Mouse (Mus musculus): Measurements from ENCODE around the gene Klhl31. TPM values are rescaled to one million over a fixed set of nuclear protein-coding genes. Genes with fewer than 3 reads are reported as not detected.

Gene Klhl31
- polyA plus RNA-seq (2015; fragmentation: Nextera tagmentation; extraction: Ambion mirVana) = 0.08 and 0.10 TPM in 2 replicates

GRCm38 (mm10) chr9:77636450-77636951 is at the start of gene Klhl31:
TSS of gene Klhl31 (plus strand) at chr9:77636500.
- H3K9ac ChIP-seq = no peak within 1 kb of the TSS
- WGBS = 64% methylated on average over 10 of the region's 10 CpGs
- H3K27ac ChIP-seq = no peak within 1 kb of the TSS
- H3K27me3 ChIP-seq (replicated peaks) = no peaks in the 10 kb centered on the region
- no peaks in the 10 kb centered on the region for H3K36me3 ChIP-seq (replicated peaks)
- H3K4me1 ChIP-seq = no peaks in the 10 kb centered on the region
- no peaks in the 10 kb centered on the region for H3K9me3 ChIP-seq
- ATAC-seq (replicated peaks) = no peak
- H3K4me2 ChIP-seq = no peak within 1 kb of the TSS
- no peak within 1 kb of the TSS for H3K4me3 ChIP-seq

GRCm38 (mm10) chr9:77586806-77587591 is 49.3 kb upstream of the Klhl31 start:
- H3K9me3 ChIP-seq = no peaks in the 10 kb centered on the region
- H3K9ac ChIP-seq = no peak overlapping the region
- no peak overlapping the region for H3K4me2 ChIP-seq
- H3K27me3 ChIP-seq (replicated peaks) = no peaks in the 10 kb centered on the region
- no peaks in the 10 kb centered on the region for H3K36me3 ChIP-seq (replicated peaks)
- 0 out of 2 replicates have a peak, but pooled peaks have one; percentile 52 for ATAC-seq (replicated peaks)
- H3K27ac ChIP-seq = no peak overlapping the region
- WGBS = 38% methylated on average over 6 of the region's 6 CpGs
- no peak overlapping the region for H3K4me3 ChIP-seq
- H3K4me1 ChIP-seq = 0 out of 2 replicates have a peak, but pooled peaks cover 5% of the 10 kb centered on the region

- H3K9ac ChIP-seq = no peak overlapping the region
- no peaks in the 10 kb centered on the region for H3K27me3 ChIP-seq (replicated peaks)
- H3K27ac ChIP-seq = no peak overlapping the region
- H3K4me3 ChIP-seq = no peak overlapping the region
- no peak for ATAC-seq (replicated peaks)
- H3K4me2 ChIP-seq = no peak overlapping the region
- H3K9me3 ChIP-seq = no peaks in the 10 kb centered on the region
- peaks cover 8% of the 10 kb centered on the region; the same call in 1 of the 2 replicates for H3K4me1 ChIP-seq
- H3K36me3 ChIP-seq (replicated peaks) = no peaks in the 10 kb centered on the region
- WGBS = 60% methylated on average over 7 of the region's 7 CpGs
Measured at GRCm38 (mm10) chr9:77587616-77588015, 48.7 kb upstream of the Klhl31 start.

- ATAC-seq (replicated peaks) = no peak
- Histone ChIP-seq H3K4me3 (no peak overlapping the region), H3K36me3 (replicated peaks) (no peaks in the 10 kb centered on the region), H3K9me3 (no peaks in the 10 kb centered on the region), H3K27me3 (replicated peaks) (no peaks in the 10 kb centered on the region), H3K9ac (no peak overlapping the region), H3K27ac (no peak overlapping the region), H3K4me2 (no peak overlapping the region), H3K4me1 (peaks cover 8% of the 10 kb centered on the region)
- 18% methylated on average over 2 of the region's 2 CpGs for WGBS
Measured at GRCm38 (mm10) chr9:77589496-77589895, 46.8 kb upstream of the Klhl31 start.

GRCm38 (mm10) chr9:77592423-77592822 is 43.9 kb upstream of the Klhl31 start:
- Histone ChIP-seq H3K4me3 (no peak overlapping the region), H3K9ac (no peak overlapping the region), H3K4me2 (no peak overlapping the region), H3K9me3 (no peaks in the 10 kb centered on the region), H3K4me1 (peaks cover 14% of the 10 kb centered on the region), H3K27ac (no peak overlapping the region), H3K36me3 (replicated peaks) (no peaks in the 10 kb centered on the region), H3K27me3 (replicated peaks) (no peaks in the 10 kb centered on the region; the same call in 1 of the 2 replicates)
- 49% methylated on average over 4 of the region's 4 CpGs for WGBS
- no peak for ATAC-seq (replicated peaks)

- ATAC-seq (replicated peaks) = no peak
- no peaks in the 10 kb centered on the region for H3K36me3 ChIP-seq (replicated peaks)
- no peaks in the 10 kb centered on the region for H3K9me3 ChIP-seq
- no peak overlapping the region for H3K4me3 ChIP-seq
- peak overlapping the region; percentile 31 for H3K4me2 ChIP-seq
- 19% methylated on average over 12 of the region's 12 CpGs for WGBS
- H3K27me3 ChIP-seq (replicated peaks) = no peaks in the 10 kb centered on the region; the same call in 1 of the 2 replicates
- peak overlapping the region; percentile 8; the same call in 1 of the 2 replicates for H3K27ac ChIP-seq
- H3K4me1 ChIP-seq = peaks cover 14% of the 10 kb centered on the region
- no peak overlapping the region; the same call in 1 of the 2 replicates for H3K9ac ChIP-seq
Measured at GRCm38 (mm10) chr9:77595006-77595626, 41.2 kb upstream of the Klhl31 start.

- ATAC-seq (replicated peaks) = no peak
- no peak overlapping the region for H3K4me3 ChIP-seq
- 34% methylated on average over 7 of the region's 7 CpGs for WGBS
Measured at GRCm38 (mm10) chr9:77596355-77596754, 39.9 kb upstream of the Klhl31 start.

GRCm38 (mm10) chr9:77598560-77598959 is 37.7 kb upstream of the Klhl31 start:
- H3K9ac ChIP-seq = no peak overlapping the region
- 39% methylated on average over 3 of the region's 3 CpGs for WGBS
- no peak for ATAC-seq (replicated peaks)
- H3K36me3 ChIP-seq (replicated peaks) = no peaks in the 10 kb centered on the region
- H3K27ac ChIP-seq = no peak overlapping the region
- no peaks in the 10 kb centered on the region for H3K9me3 ChIP-seq
- H3K4me3 ChIP-seq = no peak overlapping the region
- H3K4me1 ChIP-seq = peaks cover 11% of the 10 kb centered on the region
- no peak overlapping the region for H3K4me2 ChIP-seq
- no peaks in the 10 kb centered on the region; the same call in 1 of the 2 replicates for H3K27me3 ChIP-seq (replicated peaks)

More at GRCm38 (mm10) chr9:77596355-77596754, 39.9 kb upstream of the Klhl31 start:
- Histone ChIP-seq H3K27ac (no peak overlapping the region), H3K4me1 (peaks cover 14% of the 10 kb centered on the region), H3K4me2 (no peak overlapping the region), H3K9ac (no peak overlapping the region), H3K9me3 (no peaks in the 10 kb centered on the region), H3K27me3 (replicated peaks) (no peaks in the 10 kb centered on the region; the same call in 1 of the 2 replicates), H3K36me3 (replicated peaks) (no peaks in the 10 kb centered on the region)

GRCm38 (mm10) chr9:77602302-77603266 is 33.7 kb upstream of the Klhl31 start:
- Histone ChIP-seq H3K36me3 (replicated peaks) (no peaks in the 10 kb centered on the region), H3K9ac (no peak overlapping the region), H3K4me3 (no peak overlapping the region), H3K4me1 (no peaks in the 10 kb centered on the region), H3K27me3 (replicated peaks) (no peaks in the 10 kb centered on the region), H3K4me2 (no peak overlapping the region), H3K9me3 (no peaks in the 10 kb centered on the region), H3K27ac (no peak overlapping the region)
- WGBS = 76% methylated on average over 10 of the region's 10 CpGs
- no peak for ATAC-seq (replicated peaks)

GRCm38 (mm10) chr9:77603965-77604509 is 32.3 kb upstream of the Klhl31 start:
- WGBS = 89% methylated on average over 1 of the region's 1 CpGs
- Histone ChIP-seq H3K4me3 (no peak overlapping the region), H3K9ac (no peak overlapping the region), H3K27ac (no peak overlapping the region), H3K27me3 (replicated peaks) (no peaks in the 10 kb centered on the region), H3K36me3 (replicated peaks) (no peaks in the 10 kb centered on the region), H3K9me3 (no peaks in the 10 kb centered on the region), H3K4me2 (no peak overlapping the region), H3K4me1 (no peaks in the 10 kb centered on the region)
- no peak for ATAC-seq (replicated peaks)

- no peak overlapping the region for H3K4me2 ChIP-seq
- no peak overlapping the region for H3K4me3 ChIP-seq
- no peak overlapping the region for H3K27ac ChIP-seq
- no peaks in the 10 kb centered on the region for H3K36me3 ChIP-seq (replicated peaks)
- H3K27me3 ChIP-seq (replicated peaks) = no peaks in the 10 kb centered on the region
- no peak overlapping the region for H3K9ac ChIP-seq
- H3K4me1 ChIP-seq = no peaks in the 10 kb centered on the region
- no peaks in the 10 kb centered on the region for H3K9me3 ChIP-seq
- WGBS = 82% methylated on average over 6 of the region's 6 CpGs
- ATAC-seq (replicated peaks) = no peak
Measured at GRCm38 (mm10) chr9:77607295-77607694, 29.0 kb upstream of the Klhl31 start.

All from midbrain, embryonic 15.5 days (tissue).